Mouse (Mus musculus) leukemia stem cell, adult 10-12 weeks (primary cell): ENCODE measurements around the gene Gpr55. TPM values are rescaled to one million over a fixed set of nuclear protein-coding genes. Genes with fewer than 3 reads are reported as not detected.

Experiments
- polyA plus RNA-seq: library from polyadenylated mRNA; stranded (reverse); fragments of >175 nt; gene quantifications from 2 replicates; pipeline ENCODE4 v1.2.3, GENCODE M21; 2012; ENCODE audit warnings: low replicate concordance

Gene Gpr55
- 0.09 and 0.27 TPM in 2 replicates for polyA plus RNA-seq

DNA sequence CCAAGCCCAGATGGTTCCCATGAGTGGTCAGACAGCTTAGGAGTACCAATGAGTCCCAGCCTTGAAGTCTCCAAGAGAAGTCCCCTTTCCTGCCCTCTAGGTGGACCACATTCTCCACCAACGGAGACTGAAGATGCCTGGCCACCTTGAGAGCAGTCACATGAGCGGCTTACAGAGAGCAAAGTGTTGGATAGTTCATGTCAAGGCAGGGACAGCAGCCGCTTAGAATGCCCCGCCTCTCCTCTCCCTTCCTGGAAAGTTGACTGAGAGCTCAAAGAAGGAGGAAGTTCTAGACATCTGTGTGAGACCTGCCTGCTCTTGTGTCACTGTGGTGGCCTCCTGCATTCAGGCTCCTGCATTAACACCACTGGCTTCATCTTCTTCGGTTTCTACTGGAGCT lies at the start of gene Gpr55:
Gpr55 (minus strand) TSS at position 135 of the 400 bp plus-strand sequence.

DNA sequence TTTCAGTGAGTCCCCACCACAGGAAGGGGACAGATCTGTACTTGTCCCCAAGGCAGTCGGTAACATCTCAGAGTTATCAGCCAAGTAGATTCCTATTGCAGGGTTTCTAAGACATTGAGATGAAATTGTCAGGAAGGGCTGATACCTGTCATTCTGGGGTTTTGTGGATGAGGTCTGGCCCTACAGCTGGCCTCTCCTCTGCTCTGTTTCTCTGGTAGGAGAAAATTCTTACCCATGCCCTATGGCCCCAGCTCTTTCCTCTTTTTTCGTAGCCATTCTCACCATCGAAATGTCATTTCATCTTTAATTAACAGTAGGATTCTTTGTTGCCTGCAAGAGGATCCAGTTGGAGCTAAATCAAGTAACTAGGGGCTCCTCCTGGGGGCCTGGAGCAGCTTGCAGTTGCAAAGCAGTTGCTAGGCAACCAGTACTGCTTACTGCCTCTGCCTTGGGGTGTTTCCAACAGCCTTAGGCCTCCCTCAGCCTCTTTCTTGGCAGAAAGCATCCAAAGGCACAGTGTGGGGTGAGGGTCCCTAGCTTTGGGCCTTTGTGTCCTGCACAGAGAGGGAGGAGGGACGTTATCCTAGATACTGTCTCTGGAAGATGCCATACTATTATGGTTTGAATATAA lies 32.6 kb downstream of the Gpr55 start, which contains the start of gene 4933407L21Rik:
4933407L21Rik (plus strand) TSS at position 427 of the 631 bp plus-strand sequence.

DNA sequence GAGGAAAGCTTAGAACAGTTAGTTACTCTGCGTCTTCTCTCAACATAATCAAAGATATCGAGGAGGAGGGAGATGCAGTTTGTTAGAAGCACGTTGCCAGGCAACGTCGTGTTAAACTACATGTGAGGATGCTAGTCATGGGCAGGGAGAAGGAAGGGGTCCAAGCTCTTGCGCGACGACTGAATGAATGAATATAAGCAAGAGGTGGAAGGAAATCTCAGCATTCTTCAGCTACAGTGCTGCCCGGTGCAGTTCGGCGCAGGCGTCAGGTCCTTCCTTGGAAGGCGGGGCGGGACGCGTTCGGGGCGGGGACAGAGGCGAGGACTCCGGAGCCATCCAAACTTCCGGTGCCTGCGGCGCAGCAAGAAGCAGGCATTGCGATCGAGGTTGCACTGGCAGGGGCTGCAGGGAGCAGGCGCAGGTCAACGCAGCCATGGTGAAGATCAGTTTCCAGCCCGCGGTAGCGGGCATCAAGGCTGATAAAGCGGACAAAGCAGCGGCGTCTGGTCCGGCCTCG lies 66.5 kb downstream of the Gpr55 start, which contains the start of gene Itm2c:
Itm2c (plus strand) TSS at position 51 of the 517 bp plus-strand sequence.

Other genes with a start within 250 kb of the Gpr55 start
- 4.3 and 11.6 TPM in 2 replicates for gene A630001G21Rik, start 182.4 kb downstream of the Gpr55 start, polyA plus RNA-seq
- gene Cab39, start 167.6 kb downstream of the Gpr55 start, polyA plus RNA-seq: 41.5 and 55.9 TPM in 2 replicates
- gene Itm2c, start 66.7 kb downstream of the Gpr55 start, polyA plus RNA-seq: 35.5 and 55.7 TPM in 2 replicates
- not detected in 2 replicates for gene 4933407L21Rik, start 32.5 kb downstream of the Gpr55 start, polyA plus RNA-seq
- gene Spata3, start 55.8 kb upstream of the Gpr55 start, polyA plus RNA-seq: not detected in 2 replicates
- not detected in 2 replicates for gene 2810459M11Rik, start 84.9 kb upstream of the Gpr55 start, polyA plus RNA-seq
- 4.0 and 19.4 TPM in 2 replicates for gene Psmd1, start 103.4 kb upstream of the Gpr55 start, polyA plus RNA-seq
- gene Htr2b, start 151.0 kb upstream of the Gpr55 start, polyA plus RNA-seq: not detected in 2 replicates
- 1.8 and 2.8 TPM in 2 replicates for gene Gm21972, start 172.6 kb upstream of the Gpr55 start, polyA plus RNA-seq
- 5.4 and 5.7 TPM in 2 replicates for gene Armc9, start 193.8 kb upstream of the Gpr55 start, polyA plus RNA-seq